Mouse (Mus musculus) heart, adult 2 months (tissue): ENCODE measurements at regions not wholly inside any gene's neighbourhood (a gene's known extent, or its start where the extent isn't known, plus 50 kb on each side); places are given as distances from the start of the nearest gene placed in this dataset.

Source experiments
- DNase-seq, 2 experiments: peaks; one replicate each; pipeline ENCODE4 v3.0.0; 2021
- H3K27ac ChIP-seq: fragments of 200-600 bp; 2 replicates; pipeline ENCODE4 v1.8.1; 2022
- H3K27me3 ChIP-seq: fragments of 200-500 bp; 2 replicates; pipeline ENCODE4 v1.6.1; 2012; ENCODE audit warnings: mild to moderate bottlenecking, low read length, inconsistent platforms, mixed read lengths; ENCODE audit not compliant: control insufficient read depth, insufficient read depth
- H3K36me3 ChIP-seq: fragments of 200-500 bp; 2 replicates; pipeline ENCODE4 v1.6.1; 2012; ENCODE audit warnings: low read length, inconsistent platforms; ENCODE audit not compliant: control insufficient read depth, insufficient read depth
- H3K4me1 ChIP-seq: fragments of 200-500 bp; 2 replicates; pipeline ENCODE4 v1.6.1; 2011; ENCODE audit warnings: low read length; ENCODE audit not compliant: control insufficient read depth, insufficient read depth
- H3K4me3 ChIP-seq: fragments of 200-600 bp; 2 replicates; pipeline ENCODE4 v1.8.1; 2022
- H3K79me2 ChIP-seq: fragments of 200-500 bp; replicated peaks from 2 replicates; pipeline ENCODE4 v1.6.1; 2012; ENCODE audit warnings: mild to moderate bottlenecking, inconsistent platforms, low read length, moderate library complexity, mixed read lengths; ENCODE audit not compliant: control insufficient read depth, insufficient read depth
- H3K9ac ChIP-seq: fragments of 200-500 bp; 2 replicates; pipeline ENCODE4 v1.6.1; 2012; ENCODE audit warnings: low read depth, mild to moderate bottlenecking, control low read depth, inconsistent platforms, low read length, mixed read lengths
- CTCF ChIP-seq: fragments of 200-600 bp; IDR thresholded peaks from 2 replicates; pipeline ENCODE4 v1.8.1; 2022; ENCODE audit warnings: antibody characterized with exemption, mild to moderate bottlenecking, moderate library complexity
- EP300 ChIP-seq: fragments of 200-500 bp; IDR thresholded peaks from 2 replicates; pipeline ENCODE4 v1.6.1; 2011; ENCODE audit warnings: low read depth, low read length, control low read depth; ENCODE audit not compliant: insufficient read depth
- POLR2A ChIP-seq: fragments of 200-500 bp; IDR thresholded peaks from 2 replicates; pipeline ENCODE4 v1.6.1; 2011; ENCODE audit warnings: mild to moderate bottlenecking, low read depth, low read length, control low read depth; ENCODE audit not compliant: insufficient read depth
- WGBS: fragments of 180-500 bp; shearing (Covaris S2); methylation state at CpG from one replicate; pipeline ENCODE4 v1.1.7; 2018; 5-methylcytosine and 5-hydroxymethylcytosine counted together
- intact Hi-C: fragments of 180-260 bp; cut with DNase I; formaldehyde crosslinking; loops from one replicate; pipeline ENCODE4 v1.15.1; 2025

DNA sequence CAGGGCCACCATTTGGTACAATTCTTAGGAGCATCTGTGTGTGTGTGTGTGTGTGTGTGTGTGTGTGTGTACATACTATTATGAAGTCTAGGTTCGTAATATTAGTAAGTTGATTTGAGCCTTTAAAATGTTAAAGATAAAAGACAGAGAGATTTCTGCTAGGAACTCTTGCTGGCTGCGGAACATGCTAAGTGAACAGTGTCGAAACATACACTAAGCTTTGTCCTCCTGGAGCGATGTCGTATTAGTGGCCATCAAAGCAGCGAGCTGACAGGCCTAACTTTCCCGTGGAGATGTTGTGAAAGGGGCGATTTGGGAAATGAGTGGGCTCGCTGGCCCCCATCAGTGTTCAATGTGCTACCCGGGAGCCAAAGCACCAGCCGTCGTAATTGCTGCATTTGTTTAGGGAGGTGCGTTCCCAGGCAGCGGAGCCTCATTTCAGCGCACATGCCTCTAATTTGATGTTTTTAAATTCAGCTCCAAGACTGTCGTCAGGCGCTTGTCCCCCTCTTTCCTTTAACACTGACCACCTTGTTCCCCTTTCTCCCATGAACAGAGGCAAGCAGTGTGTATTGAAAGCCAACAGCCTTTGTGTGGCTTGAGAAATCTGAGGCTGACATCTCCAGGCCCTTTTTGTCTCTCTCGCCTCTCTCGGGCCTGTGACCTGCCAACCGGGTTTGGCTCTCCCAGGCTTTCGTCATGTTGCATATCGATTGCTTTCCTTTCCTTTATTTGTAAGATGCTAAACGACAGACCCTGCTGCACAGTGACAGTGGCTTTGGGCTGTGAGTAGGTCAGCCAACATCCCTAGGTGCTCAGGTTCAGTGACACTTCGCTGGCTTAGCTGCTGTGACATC, 426.3 kb downstream of the Sorl1 start:
- no peak for TF ChIP-seq EP300
- TF ChIP-seq CTCF: no peak
- TF ChIP-seq POLR2A: no peak
- intact Hi-C loops: no loop called here
- H3K4me3 ChIP-seq: no peak overlapping the region
- no peaks in the 10 kb centered on the region for H3K27me3 ChIP-seq
- no peaks in the 10 kb centered on the region for H3K4me1 ChIP-seq
- H3K36me3 ChIP-seq: no peaks in the 10 kb centered on the region
- no peaks in the 10 kb centered on the region for H3K79me2 ChIP-seq
- H3K27ac ChIP-seq: no peak overlapping the region
- no peak for DNase-seq
- 83% methylated on average over 24 of the region's 24 CpGs for WGBS
- H3K9ac ChIP-seq: no peak overlapping the region

DNA sequence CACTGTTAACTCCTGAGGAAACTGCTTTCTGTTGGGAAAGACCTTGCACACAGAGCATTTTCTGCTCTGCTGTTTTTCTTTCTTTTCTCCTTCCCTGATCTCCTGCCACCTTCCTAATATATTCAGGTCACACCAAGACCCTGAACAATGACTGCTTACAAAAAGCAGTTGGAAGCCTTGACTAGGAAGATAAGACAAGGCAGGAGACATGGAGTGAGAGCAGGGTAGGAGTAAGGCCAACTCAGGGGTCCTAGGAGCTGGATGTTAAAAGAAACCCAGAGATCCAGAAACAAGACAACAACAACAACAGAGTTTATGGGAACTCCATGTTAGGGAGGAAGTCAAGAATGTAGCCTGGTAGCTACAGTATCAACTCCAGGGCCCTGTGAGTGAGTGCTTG, 426.9 kb downstream of the Sorl1 start:
- intact Hi-C loops: no loop called here
- H3K4me3 ChIP-seq: no peak overlapping the region
- H3K27ac ChIP-seq: no peak overlapping the region
- no peak overlapping the region for H3K9ac ChIP-seq
- H3K36me3 ChIP-seq: no peaks in the 10 kb centered on the region
- no peaks in the 10 kb centered on the region for H3K27me3 ChIP-seq
- DNase-seq: no peak
- H3K4me1 ChIP-seq: no peaks in the 10 kb centered on the region
- no peak for TF ChIP-seq CTCF
- TF ChIP-seq POLR2A: no peak
- no peak for TF ChIP-seq EP300
- H3K79me2 ChIP-seq: no peaks in the 10 kb centered on the region

DNA sequence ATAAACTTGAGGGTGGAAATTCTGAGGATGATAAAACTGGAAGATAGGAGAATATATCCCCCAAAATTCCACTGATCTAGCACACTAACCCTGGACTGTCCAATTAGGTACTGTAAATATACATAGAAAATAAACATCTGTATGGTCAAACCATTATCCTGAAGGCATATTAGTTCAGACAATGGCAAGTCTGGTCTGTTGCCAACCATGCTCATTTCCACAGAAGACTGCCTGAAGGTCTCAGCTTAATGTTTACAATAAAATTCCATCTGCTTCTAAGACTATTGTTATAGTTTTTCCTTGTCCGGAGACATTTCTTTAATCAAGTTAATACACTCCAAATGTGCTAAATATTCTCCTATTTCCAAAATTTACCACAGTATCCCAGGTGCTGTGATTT, 441.2 kb downstream of the Sorl1 start:
- WGBS: 56% methylated on average over 1 of the region's 1 CpGs
- Histone ChIP-seq H3K36me3 (no peaks in the 10 kb centered on the region), H3K79me2 (no peaks in the 10 kb centered on the region), H3K4me3 (no peak overlapping the region), H3K27me3 (no peaks in the 10 kb centered on the region), H3K4me1 (peaks cover 2% of the 10 kb centered on the region; the same call in 1 of the 2 replicates), H3K27ac (no peak overlapping the region), H3K9ac (no peak overlapping the region)
- TF ChIP-seq EP300 (no peak), POLR2A (no peak), CTCF (no peak)
- intact Hi-C loops: no loop called here
- no peak for DNase-seq

DNA sequence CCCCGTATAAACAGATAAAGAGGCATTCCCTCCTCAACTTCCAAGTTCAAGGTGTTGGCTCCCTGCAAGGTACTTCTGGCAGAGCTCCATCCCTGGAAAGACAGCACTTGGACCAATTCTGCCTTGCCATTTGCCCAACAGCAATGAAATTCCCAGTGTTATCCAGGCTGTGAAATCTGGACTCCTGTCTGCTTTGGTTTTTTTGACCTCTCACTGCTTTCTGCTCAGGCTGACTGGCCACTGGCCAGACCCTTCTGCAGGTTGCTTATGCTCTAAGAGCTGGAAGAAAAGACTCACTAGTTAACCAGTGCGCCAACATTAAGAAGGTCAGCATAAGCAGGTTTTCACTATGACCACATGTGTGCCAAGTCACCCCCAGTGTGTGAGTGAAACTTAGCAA, 448.4 kb downstream of the Sorl1 start:
- H3K79me2 ChIP-seq: no peaks in the 10 kb centered on the region
- H3K36me3 ChIP-seq: no peaks in the 10 kb centered on the region
- H3K4me3 ChIP-seq: no peak overlapping the region
- intact Hi-C loops: no loop called here
- no peak for DNase-seq
- no peaks in the 10 kb centered on the region for H3K27me3 ChIP-seq
- H3K9ac ChIP-seq: no peak overlapping the region
- H3K4me1 ChIP-seq: no peaks in the 10 kb centered on the region
- 81% methylated on average over 2 of the region's 2 CpGs for WGBS
- no peak overlapping the region for H3K27ac ChIP-seq
- no peak for TF ChIP-seq EP300
- no peak for TF ChIP-seq CTCF
- no peak for TF ChIP-seq POLR2A

DNA sequence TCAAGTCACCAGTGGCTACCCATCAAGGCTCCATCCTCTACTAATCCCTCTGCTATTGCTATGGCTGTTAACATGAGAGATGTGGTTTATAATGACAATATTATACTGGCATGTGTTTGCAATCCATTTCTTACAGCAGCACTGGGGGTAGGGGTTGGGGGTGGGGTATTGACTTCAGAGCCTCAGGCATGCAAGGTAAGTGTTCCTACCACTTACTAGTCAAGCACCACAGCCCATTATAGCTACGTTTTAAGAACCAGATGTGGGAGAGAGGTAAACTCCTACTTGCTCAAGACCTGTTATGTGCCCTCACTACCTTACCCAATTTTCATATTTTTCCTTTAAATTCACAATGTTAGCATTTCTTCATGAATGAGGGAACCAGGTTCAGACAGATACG, 451.1 kb downstream of the Sorl1 start:
- Histone ChIP-seq H3K4me1 (no peaks in the 10 kb centered on the region), H3K79me2 (no peaks in the 10 kb centered on the region), H3K9ac (no peak overlapping the region), H3K4me3 (no peak overlapping the region), H3K36me3 (no peaks in the 10 kb centered on the region), H3K27me3 (no peaks in the 10 kb centered on the region), H3K27ac (no peak overlapping the region)
- intact Hi-C loops: no loop called here
- DNase-seq: no peak
- no peak for TF ChIP-seq EP300
- TF ChIP-seq CTCF: no peak
- no peak for TF ChIP-seq POLR2A
- WGBS: 70% methylated on average over 2 of the region's 2 CpGs

GRCm38 (mm10) chr9:41668741-41669140, 455.4 kb downstream of the Sorl1 start:
- intact Hi-C loops: no loop called here
- 57% methylated on average over 1 of the region's 1 CpGs for WGBS
- no peaks in the 10 kb centered on the region for H3K27me3 ChIP-seq
- H3K79me2 ChIP-seq: no peaks in the 10 kb centered on the region
- no peaks in the 10 kb centered on the region for H3K36me3 ChIP-seq
- no peak overlapping the region for H3K9ac ChIP-seq
- TF ChIP-seq POLR2A: no peak
- TF ChIP-seq EP300: no peak
- no peak for TF ChIP-seq CTCF
- no peak for DNase-seq
- H3K4me3 ChIP-seq: no peak overlapping the region
- no peaks in the 10 kb centered on the region; the same call in 1 of the 2 replicates for H3K4me1 ChIP-seq
- no peak overlapping the region for H3K27ac ChIP-seq
